Mouse (Mus musculus) heart, postnatal 0 days (tissue): Measurements from ENCODE around the gene Ankrd33.

ENCODE experiments used
- CTCF ChIP-seq: IDR thresholded peaks from 2 replicates; pipeline ENCODE4 v1.5.1; 2016; ENCODE audit warnings: antibody characterized with exemption, control low read depth, low read depth
- EP300 ChIP-seq: IDR thresholded peaks from 2 replicates; pipeline ENCODE4 v1.6.1; 2016; ENCODE audit warnings: antibody characterized with exemption, low read depth

DNA sequence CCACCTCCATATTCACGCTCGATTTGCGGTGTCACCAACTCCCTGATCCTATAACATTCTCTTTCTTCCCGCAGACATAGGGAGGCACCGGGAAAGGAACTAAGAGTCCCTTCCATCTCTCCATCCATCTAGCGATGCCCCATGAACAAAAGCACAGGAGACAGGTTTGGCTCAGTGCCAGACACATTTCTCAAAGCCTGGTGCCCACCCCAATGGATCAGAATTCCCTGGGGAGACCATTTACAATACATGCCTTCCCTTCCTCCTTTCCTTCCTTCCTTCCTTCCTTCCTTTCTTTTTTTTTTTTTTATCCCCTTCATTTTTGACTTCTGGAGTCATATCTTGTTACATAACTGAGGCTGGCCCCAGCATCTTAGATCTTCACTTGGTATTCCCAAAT is 16.5 kb downstream of the Ankrd33 start:
- TF ChIP-seq CTCF (no peak), EP300 (no peak)
